Comparison of ENCODE assay signal across 25 mouse cellular contexts in the genomic region with DNA sequence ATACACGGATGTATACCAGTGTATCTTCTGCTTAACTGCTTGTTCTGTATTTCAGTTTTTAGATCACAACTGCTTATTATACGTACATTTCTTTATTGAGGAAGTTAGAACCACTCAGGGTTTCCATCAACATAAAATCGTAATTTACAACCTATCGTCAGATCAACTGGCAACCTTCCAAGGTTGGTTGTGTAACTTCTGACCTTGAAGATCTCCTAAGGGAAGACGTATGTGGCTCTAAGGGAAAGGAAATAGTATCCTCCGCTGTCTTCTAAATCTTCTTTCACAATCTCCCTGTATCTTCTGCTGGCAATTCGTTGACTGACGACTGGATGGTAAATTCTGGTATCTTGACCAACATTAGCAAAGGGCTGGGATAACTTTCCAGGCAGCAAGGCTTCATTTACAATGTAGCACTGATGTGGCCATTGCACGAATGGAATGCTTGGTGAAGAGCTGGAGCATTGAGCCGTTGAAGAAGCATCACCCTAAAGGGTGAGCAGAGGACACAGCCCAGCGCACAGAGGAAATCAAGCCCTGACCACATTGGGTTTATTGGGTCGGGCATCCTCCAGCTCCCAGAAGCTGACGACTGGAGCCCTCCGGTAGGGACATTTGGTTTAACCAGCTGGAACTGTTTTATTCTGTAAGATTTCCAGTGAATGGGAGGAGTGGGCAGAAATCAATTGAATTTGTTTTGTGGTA. TPM values are rescaled to one million over a fixed set of nuclear protein-coding genes. Genes with fewer than 3 reads are reported as not detected.
DNase-seq lines count a peak whose midpoint lies in the region; ATAC-seq lines count a peak whose summit lies in the region.
"Had no signal": no experiment of that assay in that cellular context is flagged by ENCODE, and none has a peak within 500 bp of the region (broad histone marks: within the 10 kb centered on the region; RNA-seq: fewer than 3 reads in every experiment).

No protein-coding gene starts in this region.

- H3K4me3 ChIP-seq in intestine, embryonic 16.5 days (ENCODE audit: low read length): no peak overlapping the region
- H3K4me3 ChIP-seq: forebrain, embryonic 12.5 days; heart, embryonic 10.5 days; hindbrain, embryonic 15.5 days; layer of hippocampus, adult 2 months; liver, embryonic 13.5 days; stomach, embryonic 15.5 days had no signal

- H3K4me1 ChIP-seq in intestine, embryonic 16.5 days (ENCODE audit: control insufficient read depth, insufficient read depth, low read length): peaks cover 3% of the 10 kb centered on the region; the same call in 1 of the 2 replicates
- H3K4me1 ChIP-seq: forebrain, embryonic 12.5 days; hindbrain, embryonic 15.5 days; stomach, embryonic 15.5 days had no signal

- peak; percentile 49 for DNase-seq in kidney, adult 9 months
- DNase-seq in kidney, postnatal 10 days: no peak
- peak; percentile 51 for DNase-seq in adrenal gland, postnatal 14 days
- DNase-seq: cerebellum, postnatal 10 days; embryo, embryonic 11 days; gastrocnemius, postnatal 10 days; heart, postnatal 10 days; liver, embryonic 13.5 days; midbrain, embryonic 14.5 days; right cerebral cortex, adult 18-20 months; thymus, adult 2 months had no signal

- no peak overlapping the region for H3K27ac ChIP-seq in intestine, embryonic 16.5 days (ENCODE audit: low read length)
- H3K27ac ChIP-seq: forebrain, embryonic 12.5 days; heart, embryonic 10.5 days; hindbrain, embryonic 15.5 days; layer of hippocampus, adult 2 months; liver, embryonic 13.5 days; stomach, embryonic 15.5 days had no signal

- no peak overlapping the region for H3K4me2 ChIP-seq in intestine, embryonic 16.5 days (ENCODE audit: low read depth, low read length)
- H3K4me2 ChIP-seq: forebrain, embryonic 12.5 days; hindbrain, embryonic 15.5 days; liver, embryonic 13.5 days; stomach, embryonic 15.5 days had no signal

- no peaks in the 10 kb centered on the region for H3K9me3 ChIP-seq in intestine, embryonic 16.5 days (ENCODE audit: control insufficient read depth, low read length)
- H3K9me3 ChIP-seq: forebrain, embryonic 12.5 days; heart, embryonic 10.5 days; hindbrain, embryonic 15.5 days; liver, embryonic 13.5 days; stomach, embryonic 15.5 days had no signal

- H3K27me3 ChIP-seq in intestine, embryonic 16.5 days (replicated peaks; ENCODE audit: control insufficient read depth, insufficient read depth, low read length): no peaks in the 10 kb centered on the region
- H3K27me3 ChIP-seq: forebrain, embryonic 12.5 days; hindbrain, embryonic 15.5 days; stomach, embryonic 15.5 days had no signal

- H3K9ac ChIP-seq in intestine, embryonic 16.5 days (ENCODE audit: low read depth, low read length): no peak overlapping the region
- H3K9ac ChIP-seq: forebrain, embryonic 12.5 days; hindbrain, embryonic 15.5 days; liver, embryonic 13.5 days; stomach, embryonic 15.5 days had no signal

- no peaks in the 10 kb centered on the region for H3K36me3 ChIP-seq in intestine, embryonic 16.5 days (ENCODE audit: control insufficient read depth, insufficient read depth, low read length)
- H3K36me3 ChIP-seq: forebrain, embryonic 12.5 days; heart, embryonic 10.5 days; hindbrain, embryonic 15.5 days; liver, embryonic 13.5 days; stomach, embryonic 15.5 days had no signal

- WGBS in intestine, embryonic 16.5 days: 70% methylated on average over 14 of the region's 14 CpGs

- peak; percentile 58 for ATAC-seq in intestine, embryonic 16.5 days
- ATAC-seq in megakaryocyte progenitor cell, adult 5-6 weeks (replicated peaks; ENCODE audit: poor library complexity): peak; percentile 47
- no peak for ATAC-seq in inflammation-experienced regulatory T-cells, adult 6 months
- no peak for ATAC-seq in monocyte, adult 5-6 weeks (replicated peaks; ENCODE audit: insufficient number of reproducible peaks, low FRiP score, low TSS enrichment, poor library complexity, severe bottlenecking)

RNA-seq across cellular contexts. Expression of gene 1700029F12Rik, which starts 43.4 kb away (rescaled TPM):
- total RNA-seq in adrenal gland, postnatal 14 days (2021): not detected in 2 replicates
- not detected in 2 replicates for polyA plus RNA-seq in intestine, embryonic 16.5 days (2015; fragmentation: Nextera tagmentation; extraction: Ambion mirVana)
- not detected in 2 replicates for total RNA-seq in megakaryocyte progenitor cell, adult 5-6 weeks (2015)
- not detected in 2 replicates for total RNA-seq in megakaryocyte progenitor cell, adult 5-6 weeks (2017)
- polyA plus RNA-seq in inflammation-experienced regulatory T-cells, adult 6 months (2017; shearing (Covaris generic)): not detected
- not detected in 3 replicates for total RNA-seq in monocyte, adult 5-6 weeks (2017)
- total RNA-seq: ES-E14; gastrocnemius, postnatal 10 days; heart, postnatal 10 days; layer of hippocampus, adult 2 months; left cerebral cortex, adult 8-10 months had no signal
- polyA plus RNA-seq: forebrain, embryonic 12.5 days; frontal cortex, adult 2 months; heart, embryonic 10.5 days; hindbrain, embryonic 15.5 days; limb, embryonic 11.5 days; liver, embryonic 13.5 days; lung, embryonic 16.5 days; midbrain, embryonic 14.5 days; stomach, embryonic 15.5 days had no signal

Comparison
In these comparisons a context has a peak if more than half of its experiments do, and no peak if none do; other contexts are left out.
1. ATAC-seq: peak in intestine, embryonic 16.5 days (single experiment) and megakaryocyte progenitor cell, adult 5-6 weeks (single experiment); none in inflammation-experienced regulatory T-cells, adult 6 months (single experiment) and monocyte, adult 5-6 weeks (single experiment).